Mouse (Mus musculus) lung, postnatal 25 days (tissue): ENCODE results near the gene Tnxb.
"Not testable (repeated sequence)": the region's sequence is repeated elsewhere in the genome, so short reads cannot be mapped to it uniquely, and the experiment has no call there.

Experiments used
- DNase-seq: peaks from one replicate; pipeline ENCODE4 v3.0.0; 2022; ENCODE audit warnings: low spot score

The Tnxb gene

GRCm38 (mm10) chr17:34684253-34684893 is 14.0 kb downstream of the Tnxb start:
- no peak for DNase-seq

- DNase-seq = no peak
Measured at GRCm38 (mm10) chr17:34685120-34686110, 15.1 kb downstream of the Tnxb start.

GRCm38 (mm10) chr17:34688889-34689288 is 18.6 kb downstream of the Tnxb start:
- DNase-seq = no peak

- peak; percentile 68 for DNase-seq
Measured at GRCm38 (mm10) chr17:34690458-34690857, 20.1 kb downstream of the Tnxb start.

DNA sequence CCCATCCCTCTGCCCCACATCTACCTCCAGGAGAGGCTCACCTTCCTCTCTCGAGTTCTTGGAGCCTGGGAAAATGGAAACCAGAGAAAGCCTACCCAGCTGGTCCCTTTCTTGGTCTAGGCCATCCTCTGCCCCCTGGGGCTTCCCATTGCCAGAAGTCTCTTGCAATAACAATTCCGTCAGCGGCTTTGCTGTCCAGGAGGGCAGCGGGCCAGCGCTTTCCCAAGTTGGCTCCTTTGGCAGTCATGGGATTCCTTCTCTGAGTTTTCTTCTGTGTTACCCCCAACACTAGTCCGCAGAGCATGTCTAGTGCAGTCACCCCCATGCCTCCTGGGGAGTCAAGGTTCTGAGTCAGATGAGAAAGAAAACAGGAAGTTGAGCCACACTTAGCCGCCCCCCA is 22.6 kb downstream of the Tnxb start:
- peak; percentile 67 for DNase-seq

DNA sequence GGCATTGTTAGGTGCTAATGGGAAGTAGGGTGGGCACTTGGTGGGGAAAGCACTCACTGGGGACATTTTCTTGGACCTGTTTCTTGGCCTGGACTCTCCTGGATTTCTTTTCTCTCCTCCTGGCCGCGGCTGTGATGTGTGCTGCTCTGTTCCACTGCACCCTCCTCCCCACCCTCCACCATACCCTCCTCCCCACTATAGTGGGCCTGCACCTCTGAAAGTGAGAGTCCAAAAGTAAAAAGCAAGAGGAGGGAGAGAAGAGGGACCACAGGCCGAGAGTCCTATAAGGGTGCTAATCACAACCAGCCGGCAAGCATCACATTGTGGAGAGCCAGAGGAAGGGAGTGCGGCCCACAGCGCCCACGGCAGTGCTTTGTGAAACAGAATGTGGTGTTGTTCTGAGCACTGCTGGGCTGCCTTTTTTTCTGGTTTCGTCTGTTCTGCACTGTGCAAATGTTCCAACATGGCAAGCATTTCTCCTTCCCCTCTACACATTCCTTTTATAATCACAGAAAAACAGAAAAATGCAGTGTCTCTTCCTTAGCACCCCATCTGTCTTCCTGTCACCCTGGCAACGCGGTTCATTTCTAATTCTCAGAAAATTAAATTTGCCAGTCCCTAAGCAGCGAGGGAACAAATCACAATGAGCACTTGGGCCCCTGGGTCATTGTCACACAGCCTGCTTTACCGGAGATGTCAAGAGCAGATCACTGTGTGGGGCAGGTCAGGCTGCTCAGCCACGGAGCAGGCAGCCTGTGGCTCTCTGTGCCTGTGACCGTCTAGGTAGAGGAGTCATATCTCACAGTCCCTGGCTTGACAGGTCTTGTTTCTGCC is 29.5 kb downstream of the Tnxb start:
- no peak for DNase-seq

DNA sequence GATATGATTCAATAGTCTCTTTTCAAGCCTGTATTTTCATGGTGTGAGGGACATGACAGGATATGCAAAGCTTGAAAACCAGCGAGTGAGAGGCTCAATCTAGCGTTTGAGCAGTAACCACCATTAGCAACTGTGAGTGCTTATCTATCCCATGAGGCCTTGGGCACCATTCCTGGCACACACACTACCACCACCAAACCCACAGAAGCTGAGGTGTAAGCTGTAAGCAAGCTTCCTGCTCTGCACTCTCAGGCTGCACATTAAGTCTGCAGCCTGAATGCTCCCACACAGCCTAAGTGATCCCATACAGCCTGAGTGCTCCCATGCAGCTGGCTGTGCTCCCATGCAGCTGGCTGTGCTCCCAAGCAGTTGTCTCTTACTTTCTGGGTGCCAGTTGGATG is 30.3 kb downstream of the Tnxb start:
- no peak for DNase-seq

- DNase-seq = not testable (repeated sequence)
Measured at GRCm38 (mm10) chr17:34706476-34706875, 36.1 kb downstream of the Tnxb start.

DNA sequence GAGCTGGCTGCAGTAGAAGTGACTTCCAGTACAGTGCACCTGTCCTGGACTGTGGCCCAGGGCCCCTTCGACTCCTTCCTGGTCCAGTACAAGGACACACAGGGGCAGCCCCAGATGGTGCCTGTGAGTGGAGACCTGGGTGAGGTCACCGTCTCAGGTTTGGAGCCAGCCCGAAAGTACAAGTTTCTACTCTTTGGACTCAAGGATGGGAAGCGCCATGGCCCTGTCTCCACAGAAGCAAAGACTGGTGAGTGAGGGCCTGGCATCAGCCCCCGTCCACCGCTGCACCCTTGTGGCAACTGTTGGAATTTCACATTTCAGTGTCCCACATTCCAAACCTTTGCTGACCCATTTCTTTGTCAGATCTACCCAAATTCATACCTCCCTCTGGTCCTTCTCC is 42.6 kb downstream of the Tnxb start:
- DNase-seq = peak; percentile 63

- DNase-seq = not testable (repeated sequence)
Measured at GRCm38 (mm10) chr17:34714181-34714907, 44.0 kb downstream of the Tnxb start.

- not testable (repeated sequence) for DNase-seq
Measured at GRCm38 (mm10) chr17:34714908-34715445, 44.6 kb downstream of the Tnxb start.

DNA sequence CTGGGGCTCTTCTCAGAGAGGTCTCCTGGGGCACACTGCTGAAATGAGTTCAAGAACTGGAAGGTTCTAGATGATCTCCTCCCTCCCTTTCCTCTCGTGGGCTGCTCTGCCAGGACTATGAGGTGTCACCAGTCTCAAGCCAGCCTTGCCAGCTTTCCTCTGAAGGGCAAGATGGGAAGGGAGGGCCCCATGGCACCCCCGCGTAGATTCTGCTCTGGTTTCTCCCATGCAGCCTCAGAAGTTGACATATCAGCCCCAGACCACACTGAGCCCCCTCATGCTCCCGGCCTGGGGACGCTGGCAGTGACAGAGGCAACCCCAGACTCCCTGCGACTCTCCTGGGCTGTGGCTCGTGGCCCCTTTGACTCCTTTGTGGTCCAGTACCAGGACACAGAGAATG is 45.1 kb downstream of the Tnxb start:
- not testable (repeated sequence) for DNase-seq

DNA sequence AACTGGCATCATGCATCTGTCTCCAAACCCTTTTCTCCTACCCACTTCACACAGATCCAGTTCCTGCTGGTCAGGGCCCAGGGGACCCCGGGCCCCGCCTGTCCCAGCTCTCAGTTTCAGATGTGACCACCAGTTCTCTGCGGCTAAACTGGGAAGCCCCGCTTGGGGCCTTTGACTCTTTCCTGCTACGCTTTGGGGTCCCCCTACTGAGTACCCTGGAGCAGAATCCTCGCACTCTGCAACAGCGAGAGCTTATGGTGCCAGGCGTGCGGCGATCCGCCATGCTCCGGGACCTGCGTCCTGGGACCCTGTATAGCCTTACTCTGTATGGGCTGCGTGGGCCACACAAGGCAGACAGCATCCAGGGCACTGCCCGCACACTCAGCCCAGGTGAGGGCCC is 45.9 kb downstream of the Tnxb start:
- no peak for DNase-seq

DNA sequence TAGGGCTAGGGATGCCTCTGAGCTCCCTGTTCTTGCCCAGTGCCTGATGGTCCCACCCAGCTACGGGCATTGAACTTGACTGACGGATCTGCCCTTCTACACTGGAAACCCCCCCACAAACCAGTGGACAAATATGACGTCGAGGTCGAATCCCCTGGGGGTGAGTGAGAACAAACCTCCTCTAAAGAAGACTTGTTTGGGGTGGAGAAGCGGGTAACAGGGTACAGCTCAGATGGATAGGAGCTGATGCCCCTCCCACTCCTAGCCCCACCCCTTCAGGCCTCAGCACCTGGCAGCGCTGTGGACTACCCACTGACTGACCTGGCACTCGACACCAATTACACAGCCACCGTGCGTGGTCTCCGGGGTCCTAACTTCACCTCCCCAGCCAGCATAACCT is 47.1 kb downstream of the Tnxb start:
- no peak for DNase-seq

DNA sequence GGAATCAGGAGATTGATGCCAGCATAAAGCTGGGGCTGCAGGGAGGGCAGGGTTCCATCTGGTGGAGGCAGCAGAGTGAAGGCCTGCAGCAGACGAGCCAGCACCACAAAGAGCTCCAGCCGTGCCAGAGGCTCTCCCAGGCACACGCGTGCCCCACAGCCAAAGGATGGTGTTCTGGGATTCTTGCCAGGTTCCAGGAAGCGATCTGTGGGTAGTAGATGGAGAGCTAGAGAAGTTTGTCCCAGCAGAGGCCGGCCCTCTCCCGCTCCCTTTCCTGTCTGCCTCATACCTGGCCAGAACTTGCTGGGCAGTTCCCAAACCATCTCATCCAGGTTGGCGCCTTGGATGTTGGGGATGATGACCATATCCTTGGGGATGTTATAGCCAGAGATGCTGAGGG is 49.6 kb downstream of the Tnxb start:
- DNase-seq = not testable (repeated sequence)

DNA sequence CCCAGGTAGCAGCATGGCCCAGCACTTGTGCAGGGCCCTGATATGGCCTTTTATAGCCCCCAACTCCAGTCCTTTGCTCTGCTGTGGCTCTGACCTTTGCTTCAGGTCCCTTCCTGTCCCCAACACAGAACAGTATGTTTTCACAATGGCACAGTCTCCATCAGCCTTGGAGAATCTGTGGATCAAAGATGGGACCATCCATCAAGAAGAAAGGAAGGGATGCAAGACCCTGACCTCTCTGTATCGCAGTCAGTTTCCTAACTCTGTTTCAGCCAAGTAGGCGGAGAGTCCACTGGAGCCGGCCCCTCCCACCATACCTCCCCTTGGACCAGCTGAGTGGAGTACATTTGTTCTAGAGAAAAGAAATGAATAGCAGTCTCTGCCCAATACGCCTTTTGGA is 51.9 kb downstream of the Tnxb start:
- not testable (repeated sequence) for DNase-seq

DNA sequence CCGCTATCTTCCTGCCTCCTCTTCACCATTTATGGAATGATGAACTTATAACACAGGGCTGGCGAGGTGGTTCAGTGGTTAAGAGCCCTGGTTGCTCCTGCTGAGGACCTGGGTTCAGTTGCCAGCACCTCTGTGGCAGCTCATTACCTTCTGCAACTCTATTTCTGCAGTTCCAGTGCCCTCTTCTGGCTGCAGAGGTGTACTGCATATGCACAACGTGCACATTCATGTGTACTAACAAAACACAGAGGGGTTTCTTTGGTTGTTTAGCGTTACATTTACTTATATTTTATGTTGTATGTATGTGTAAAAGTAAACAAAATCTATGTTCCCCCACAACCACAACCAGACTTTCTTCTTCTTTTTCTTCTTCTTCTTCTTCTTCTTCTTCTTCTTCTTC is 52.7 kb downstream of the Tnxb start:
- no peak for DNase-seq

- no peak for DNase-seq
Measured at GRCm38 (mm10) chr17:34727887-34728286, 57.6 kb downstream of the Tnxb start.

GRCm38 (mm10) chr17:34729155-34729554 is 58.8 kb downstream of the Tnxb start:
- not testable (repeated sequence) for DNase-seq

- not testable (repeated sequence) for DNase-seq
Measured at GRCm38 (mm10) chr17:34729779-34730553, 59.6 kb downstream of the Tnxb start.
